Mouse (Mus musculus) kidney, adult 2 months (tissue): Measurements from ENCODE around the gene Vwa7.

ENCODE experiments used
- CTCF ChIP-seq: fragments of 200-500 bp; conservative IDR thresholded peaks from 2 replicates; pipeline ENCODE4 v1.5.1; 2011; ENCODE audit warnings: low read depth, mild to moderate bottlenecking, control low read depth, low read length, moderate library complexity, mixed read lengths; ENCODE audit not compliant: insufficient read depth, insufficient read length
- POLR2A ChIP-seq: fragments of 200-500 bp; IDR thresholded peaks from one replicate; pipeline ENCODE4 v1.6.1; 2011; ENCODE audit warnings: low read depth, low read length, control low read depth

DNA sequence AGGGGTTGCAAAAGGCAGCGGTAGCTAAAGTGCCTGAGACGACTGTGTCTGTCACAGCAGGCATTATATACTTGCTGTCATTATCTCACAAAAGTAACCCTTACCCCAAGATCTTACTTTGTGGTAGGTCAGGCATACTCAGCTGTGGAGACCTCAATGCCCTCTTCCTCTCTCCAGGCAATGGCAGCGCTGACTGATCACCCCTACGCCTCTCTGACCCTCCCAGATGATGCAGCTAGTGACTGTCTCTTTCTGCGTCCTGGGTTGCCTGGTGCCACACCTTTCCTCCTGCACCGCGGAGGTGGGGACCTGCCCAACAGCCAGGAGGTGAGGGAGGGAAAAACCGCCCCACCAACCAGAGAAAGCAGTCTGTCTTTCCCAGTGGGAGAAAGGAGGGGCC lies 44.9 kb downstream of the Vwa7 start:
- TF ChIP-seq POLR2A, result no peak
- no peak for TF ChIP-seq CTCF
